Mouse (Mus musculus): ENCODE measurements around the gene Nmur1. TPM values are rescaled to one million over a fixed set of nuclear protein-coding genes. Genes with fewer than 3 reads are reported as not detected.
"Not testable (repeated sequence)": the region's sequence is repeated elsewhere in the genome, so short reads cannot be mapped to it uniquely, and the experiment has no call there.

Nmur1 gene
- polyA plus RNA-seq (2015; fragmentation: Nextera tagmentation; extraction: Ambion mirVana): 0.13 TPM in 1 of 2 replicates, not detected in the other

- Histone ChIP-seq H3K36me3 (no peaks in the 10 kb centered on the region), H3K4me3 (replicated peaks) (no peak within 1 kb of the TSS), H3K9ac (no peak within 1 kb of the TSS), H3K27me3 (no peaks in the 10 kb centered on the region), H3K27ac (no peak within 1 kb of the TSS), H3K4me1 (peaks cover 9% of the 10 kb centered on the region), H3K4me2 (no peak within 1 kb of the TSS), H3K9me3 (replicated peaks) (no peaks in the 10 kb centered on the region)
- WGBS: 92% methylated on average over 8 of the region's 8 CpGs
- ATAC-seq (replicated peaks; ENCODE audit: low FRiP score): no peak
Observed at GRCm38 (mm10) chr1:86426128-86426527, at the start of gene Nmur1, which contains the start of gene Tex44. Gene Nmur1, minus strand, starts transcription at chr1:86426228. Gene Tex44, plus strand, starts transcription at chr1:86426329.

DNA sequence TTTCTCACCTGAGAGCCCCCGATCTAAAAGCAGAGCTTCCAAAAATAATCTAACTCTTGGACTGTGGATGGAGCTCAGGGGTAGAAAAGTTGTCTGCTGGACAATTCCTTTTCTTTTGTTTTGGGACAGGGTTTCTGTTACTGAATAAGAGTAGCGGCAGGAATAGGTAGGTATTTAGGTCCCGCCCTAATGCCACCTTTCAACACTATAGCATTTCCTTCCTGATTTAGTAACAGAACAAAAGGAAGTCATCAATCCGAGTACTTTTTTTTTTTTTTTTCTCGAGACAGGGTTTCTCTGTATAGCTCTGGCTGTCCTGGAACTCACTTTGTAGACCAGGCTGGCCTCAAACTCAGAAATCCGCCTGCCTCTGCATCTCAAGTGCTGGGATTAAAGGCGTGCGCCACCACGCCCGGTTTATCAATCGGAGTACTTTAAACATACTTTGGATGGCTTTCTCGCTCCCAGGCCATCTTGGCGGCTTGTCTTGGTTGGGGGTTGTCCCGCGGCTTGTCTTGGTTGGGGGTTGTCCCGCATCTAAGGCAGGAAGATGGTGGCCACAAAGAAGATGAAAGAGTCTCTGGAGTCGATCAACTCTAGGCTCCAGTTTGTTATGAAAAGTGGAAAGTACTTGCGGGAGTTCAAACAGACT, 47.2 kb upstream of the Nmur1 start:
- ATAC-seq (replicated peaks; ENCODE audit: low FRiP score): no peak
- Histone ChIP-seq H3K27me3 (no peaks in the 10 kb centered on the region), H3K9me3 (replicated peaks) (no peaks in the 10 kb centered on the region), H3K4me3 (replicated peaks) (no peak overlapping the region), H3K4me1 (peaks cover 40% of the 10 kb centered on the region), H3K36me3 (no peaks in the 10 kb centered on the region), H3K9ac (peak overlapping the region; percentile 29; the same call in 1 of the 2 replicates), H3K4me2 (no peak overlapping the region), H3K27ac (peak overlapping the region; percentile 95)
- WGBS: 88% methylated on average over 18 of the region's 18 CpGs

GRCm38 (mm10) chr1:86472197-86472952, 46.3 kb upstream of the Nmur1 start:
- Histone ChIP-seq H3K4me2 (peak overlapping the region; percentile 40), H3K4me3 (replicated peaks) (no peak overlapping the region), H3K36me3 (no peaks in the 10 kb centered on the region), H3K4me1 (peaks cover 40% of the 10 kb centered on the region), H3K27ac (peak overlapping the region; percentile 95), H3K9ac (peak overlapping the region; percentile 29), H3K27me3 (no peaks in the 10 kb centered on the region), H3K9me3 (replicated peaks) (no peaks in the 10 kb centered on the region; the same call in 1 of the 2 replicates)
- WGBS: 6% methylated on average over 31 of the region's 31 CpGs
- peak; percentile 86 for ATAC-seq (replicated peaks; ENCODE audit: low FRiP score)

DNA sequence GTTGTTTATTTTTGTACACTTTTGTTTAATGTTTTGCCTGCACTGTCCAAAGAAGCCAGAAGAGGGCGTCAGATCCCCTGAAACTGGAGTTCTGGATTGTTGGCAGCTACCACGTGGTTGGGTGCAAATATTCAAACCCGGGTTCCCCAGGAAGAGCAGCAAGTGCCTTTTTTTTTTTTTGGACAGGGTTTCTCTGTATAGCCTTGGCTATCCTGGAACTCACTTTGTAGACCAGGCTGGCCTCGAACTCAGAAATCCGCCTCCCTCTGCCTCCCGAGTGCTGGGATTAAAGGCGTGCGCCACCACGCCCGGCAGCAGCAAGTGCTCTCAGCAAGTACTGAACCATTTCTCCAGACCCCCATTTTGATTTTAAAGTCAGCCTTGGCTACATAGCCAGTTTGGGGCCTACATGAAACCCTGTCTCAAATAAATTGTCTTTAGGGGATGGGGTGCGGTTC, 45.5 kb upstream of the Nmur1 start:
- WGBS: 75% methylated on average over 11 of the region's 11 CpGs
- not testable (repeated sequence) for H3K27me3 ChIP-seq; H3K4me3 ChIP-seq (replicated peaks); H3K9ac ChIP-seq; H3K9me3 ChIP-seq (replicated peaks); ATAC-seq (replicated peaks; ENCODE audit: low FRiP score); H3K36me3 ChIP-seq
- H3K27ac ChIP-seq: peak overlapping the region; percentile 95
- H3K4me1 ChIP-seq: peaks cover 40% of the 10 kb centered on the region
- H3K4me2 ChIP-seq: peak overlapping the region; percentile 40

- 67% methylated on average over 12 of the region's 12 CpGs for WGBS
- H3K9ac ChIP-seq: no peak overlapping the region
- peak overlapping the region; percentile 95 for H3K27ac ChIP-seq
- peaks cover 40% of the 10 kb centered on the region for H3K4me1 ChIP-seq
- no peaks in the 10 kb centered on the region; the same call in 1 of the 2 replicates for H3K9me3 ChIP-seq (replicated peaks)
- peak; percentile 54 for ATAC-seq (replicated peaks; ENCODE audit: low FRiP score)
- H3K27me3 ChIP-seq: no peaks in the 10 kb centered on the region
- no peaks in the 10 kb centered on the region for H3K36me3 ChIP-seq
- no peak overlapping the region for H3K4me2 ChIP-seq
- H3K4me3 ChIP-seq (replicated peaks): no peak overlapping the region
Observed at GRCm38 (mm10) chr1:86470519-86471181, 44.6 kb upstream of the Nmur1 start.

DNA sequence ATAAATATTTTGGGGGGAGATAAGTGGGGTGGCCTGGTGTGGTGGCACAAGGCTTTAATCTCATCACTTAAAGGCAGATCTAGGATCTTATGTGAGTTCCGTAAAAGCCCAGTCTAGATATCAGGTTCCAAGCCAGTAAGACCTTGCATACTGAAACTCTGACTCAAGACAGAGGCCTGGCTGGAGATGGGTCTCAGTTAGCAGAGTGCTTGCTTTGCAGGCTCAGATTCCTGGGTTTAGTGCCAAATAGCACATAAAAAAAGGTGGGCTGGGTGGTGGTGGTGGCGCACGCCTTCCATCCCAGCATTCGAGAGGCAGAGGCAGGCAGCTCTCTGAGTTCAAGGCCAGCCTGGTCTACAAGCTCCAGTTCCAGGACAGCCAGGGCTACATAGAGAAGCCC, 43.8 kb upstream of the Nmur1 start:
- WGBS: 96% methylated on average over 4 of the region's 4 CpGs
- no peak for ATAC-seq (replicated peaks; ENCODE audit: low FRiP score)
- Histone ChIP-seq H3K4me3 (replicated peaks) (no peak overlapping the region), H3K4me1 (peaks cover 46% of the 10 kb centered on the region), H3K9ac (no peak overlapping the region), H3K27ac (peak overlapping the region; percentile 95), H3K27me3 (no peaks in the 10 kb centered on the region), H3K36me3 (no peaks in the 10 kb centered on the region), H3K9me3 (replicated peaks) (no peaks in the 10 kb centered on the region; the same call in 1 of the 2 replicates), H3K4me2 (no peak overlapping the region)

- Histone ChIP-seq H3K4me3 (replicated peaks) (no peak overlapping the region), H3K27me3 (no peaks in the 10 kb centered on the region), H3K4me1 (peaks cover 48% of the 10 kb centered on the region), H3K27ac (no peak overlapping the region), H3K4me2 (no peak overlapping the region), H3K36me3 (no peaks in the 10 kb centered on the region), H3K9me3 (replicated peaks) (no peaks in the 10 kb centered on the region; the same call in 1 of the 2 replicates), H3K9ac (no peak overlapping the region)
- ATAC-seq (replicated peaks; ENCODE audit: low FRiP score): no peak
- WGBS: 89% methylated on average over 8 of the region's 8 CpGs
Observed at GRCm38 (mm10) chr1:86467416-86467815, 41.4 kb upstream of the Nmur1 start.

GRCm38 (mm10) chr1:86464875-86465224, 38.8 kb upstream of the Nmur1 start:
- H3K27me3 ChIP-seq: no peaks in the 10 kb centered on the region
- WGBS: 25% methylated on average over 4 of the region's 4 CpGs
- H3K4me3 ChIP-seq (replicated peaks): no peak overlapping the region
- H3K4me1 ChIP-seq: peaks cover 25% of the 10 kb centered on the region
- no peaks in the 10 kb centered on the region; the same call in 1 of the 2 replicates for H3K9me3 ChIP-seq (replicated peaks)
- peak overlapping the region; percentile 92 for H3K27ac ChIP-seq
- no peaks in the 10 kb centered on the region for H3K36me3 ChIP-seq
- H3K9ac ChIP-seq: no peak overlapping the region
- H3K4me2 ChIP-seq: no peak overlapping the region
- peak; percentile 30; the same call in 1 of the 2 replicates for ATAC-seq (replicated peaks; ENCODE audit: low FRiP score)

DNA sequence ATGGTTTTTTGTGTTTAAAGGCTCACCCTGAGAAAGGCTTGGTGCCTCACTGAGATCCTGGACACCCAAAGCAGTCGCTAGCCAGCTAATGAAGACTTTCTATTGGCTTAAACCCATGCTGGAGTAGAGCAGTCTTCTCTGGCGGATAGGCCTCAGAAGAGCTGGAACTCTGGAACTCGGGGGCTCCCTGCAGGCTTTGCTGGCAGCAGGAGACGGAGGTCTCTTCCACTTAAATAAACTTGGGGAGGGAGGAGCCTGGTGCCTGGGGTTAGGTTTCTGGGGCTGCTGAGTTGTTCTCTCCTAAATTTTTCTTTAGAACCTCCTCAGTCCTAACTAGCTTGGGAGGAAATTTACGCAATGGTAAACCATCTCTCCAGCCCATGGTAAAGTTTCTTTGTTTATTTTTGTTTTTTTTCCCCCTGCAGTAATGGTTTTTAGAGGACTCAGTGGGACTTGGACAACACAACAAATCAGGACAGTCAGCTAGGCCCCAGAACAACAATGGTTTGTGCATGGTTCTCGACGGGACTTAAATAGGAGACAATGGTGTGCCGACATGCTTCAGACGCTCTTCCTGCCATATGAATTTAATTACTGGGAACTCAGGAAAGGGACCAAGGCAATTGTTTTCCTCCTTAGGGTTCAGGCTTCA, 38.3 kb upstream of the Nmur1 start:
- no peak overlapping the region for H3K4me3 ChIP-seq (replicated peaks)
- ATAC-seq (replicated peaks; ENCODE audit: low FRiP score): peak; percentile 33; the same call in 1 of the 2 replicates
- H3K27ac ChIP-seq: peak overlapping the region; percentile 92
- peaks cover 20% of the 10 kb centered on the region for H3K4me1 ChIP-seq
- no peaks in the 10 kb centered on the region; the same call in 1 of the 2 replicates for H3K9me3 ChIP-seq (replicated peaks)
- H3K27me3 ChIP-seq: no peaks in the 10 kb centered on the region
- H3K9ac ChIP-seq: no peak overlapping the region
- WGBS: 44% methylated on average over 9 of the region's 9 CpGs
- H3K36me3 ChIP-seq: no peaks in the 10 kb centered on the region
- H3K4me2 ChIP-seq: no peak overlapping the region

DNA sequence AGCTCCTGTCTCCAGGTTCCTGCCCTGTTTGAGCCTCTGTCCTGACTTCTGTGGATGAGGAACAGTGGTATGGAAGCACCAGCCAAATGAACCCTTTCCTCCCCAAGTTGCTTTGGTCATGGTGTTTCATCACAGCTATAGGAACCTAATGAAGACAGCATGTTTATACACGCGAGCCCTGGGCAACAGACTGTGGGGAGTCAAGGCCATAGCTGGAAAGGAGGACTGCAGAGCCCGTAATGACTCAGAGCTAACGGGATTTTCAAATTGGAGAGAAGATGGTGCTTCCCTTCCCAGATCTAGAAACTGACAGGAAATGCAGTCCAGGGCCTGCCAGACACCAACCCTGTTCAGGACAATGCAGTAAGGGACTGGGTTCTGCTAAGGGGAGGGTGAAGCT, 33.3 kb upstream of the Nmur1 start:
- no peak overlapping the region for H3K9ac ChIP-seq
- no peak overlapping the region for H3K27ac ChIP-seq
- H3K4me2 ChIP-seq: no peak overlapping the region
- no peaks in the 10 kb centered on the region for H3K36me3 ChIP-seq
- ATAC-seq (replicated peaks; ENCODE audit: low FRiP score): no peak
- no peaks in the 10 kb centered on the region for H3K27me3 ChIP-seq
- no peak overlapping the region for H3K4me3 ChIP-seq (replicated peaks)
- 81% methylated on average over 4 of the region's 4 CpGs for WGBS
- H3K4me1 ChIP-seq: peaks cover 8% of the 10 kb centered on the region
- no peaks in the 10 kb centered on the region for H3K9me3 ChIP-seq (replicated peaks)

- H3K9me3 ChIP-seq (replicated peaks): no peaks in the 10 kb centered on the region
- no peaks in the 10 kb centered on the region for H3K27me3 ChIP-seq
- no peak for ATAC-seq (replicated peaks; ENCODE audit: low FRiP score)
- no peak overlapping the region for H3K4me2 ChIP-seq
- H3K9ac ChIP-seq: no peak overlapping the region
- H3K27ac ChIP-seq: no peak overlapping the region
- no peaks in the 10 kb centered on the region for H3K36me3 ChIP-seq
- no peak overlapping the region for H3K4me3 ChIP-seq (replicated peaks)
- WGBS: 62% methylated on average over 13 of the region's 13 CpGs
- H3K4me1 ChIP-seq: 0 out of 2 replicates have a peak, but pooled peaks cover 4% of the 10 kb centered on the region
Observed at GRCm38 (mm10) chr1:86456892-86457581, 31.0 kb upstream of the Nmur1 start.
